Mouse (Mus musculus) megakaryocyte, embryonic 14.5 days (primary cell): Measurements from ENCODE around the gene Gm10320.

ENCODE experiments used
- FLI1 ChIP-seq: IDR thresholded peaks from 2 replicates; pipeline ENCODE4 v1.6.1; 2012; ENCODE audit warnings: low read length, inconsistent platforms, mixed read lengths
- GATA1 ChIP-seq: IDR thresholded peaks from 3 replicates; pipeline ENCODE4 v1.6.1; 2012; ENCODE audit warnings: mixed read lengths, low read length, inconsistent platforms, borderline replicate concordance

GRCm38 (mm10) chr13:98516985-98517384 lies 25.2 kb upstream of the Gm10320 start:
- TF ChIP-seq FLI1 (no peak), GATA1 (no peak)
